10 mouse cellular contexts compared by ENCODE assay signal in the genomic region with DNA sequence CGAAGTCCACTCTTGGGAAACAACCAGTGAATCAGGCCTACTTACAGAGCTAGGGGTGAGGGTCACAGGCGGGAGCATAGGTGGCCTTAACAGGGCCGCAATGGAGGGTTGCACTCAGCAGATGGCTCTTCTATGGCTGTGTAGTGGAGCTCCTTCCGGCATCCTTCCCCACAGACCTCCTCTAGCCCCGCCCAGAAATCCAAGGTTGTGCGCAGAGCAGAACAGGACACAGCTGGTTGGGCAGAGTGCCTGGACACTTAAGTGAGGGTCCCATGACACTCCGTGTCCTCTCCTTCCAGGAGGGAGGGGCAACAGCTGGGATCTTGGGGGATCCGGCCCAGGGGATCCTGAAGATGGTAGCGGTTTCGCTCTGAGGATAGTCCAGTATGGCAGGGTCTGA. TPM values are rescaled to one million over a fixed set of nuclear protein-coding genes. Genes with fewer than 3 reads are reported as not detected.
DNase-seq lines count a peak whose midpoint lies in the region; ATAC-seq and TF ChIP-seq lines count a peak whose summit lies in the region.
"Had no signal": no experiment of that assay in that cellular context is flagged by ENCODE, and none has a peak within 500 bp of the region (broad histone marks: within the 10 kb centered on the region; RNA-seq: fewer than 3 reads in every experiment).

A gene (minus strand): TSS at position 164 of the 400 bp plus-strand sequence.

- 85% methylated on average over 10 of the region's 10 CpGs for WGBS in kidney, embryonic 14.5 days
- 91% methylated on average over 10 of the region's 10 CpGs for WGBS in midbrain, embryonic 15.5 days
- 74% methylated on average over 10 of the region's 10 CpGs for WGBS in heart, adult 2 months

- no peak within 1 kb of the TSS for H3K4me3 ChIP-seq in kidney, embryonic 14.5 days (ENCODE audit: low read length)
- H3K4me3 ChIP-seq in midbrain, embryonic 15.5 days, result no peak within 1 kb of the TSS
- no peak within 1 kb of the TSS for H3K4me3 ChIP-seq in heart, adult 2 months

- no peaks in the 10 kb centered on the region for H3K27me3 ChIP-seq in kidney, embryonic 14.5 days (ENCODE audit: control insufficient read depth, insufficient read depth, low read length)
- H3K27me3 ChIP-seq in midbrain, embryonic 15.5 days (replicated peaks), result no peaks in the 10 kb centered on the region
- no peaks in the 10 kb centered on the region for H3K27me3 ChIP-seq in heart, adult 2 months (ENCODE audit: control insufficient read depth, insufficient read depth, low read length)

- H3K79me2 ChIP-seq in heart, adult 2 months (replicated peaks; ENCODE audit: control insufficient read depth, insufficient read depth, low read length), result no peaks in the 10 kb centered on the region

- H3K36me3 ChIP-seq in kidney, embryonic 14.5 days (ENCODE audit: control insufficient read depth, insufficient read depth, low read length), result no peaks in the 10 kb centered on the region
- H3K36me3 ChIP-seq in midbrain, embryonic 15.5 days (replicated peaks), result no peaks in the 10 kb centered on the region
- H3K36me3 ChIP-seq in heart, adult 2 months (ENCODE audit: control insufficient read depth, insufficient read depth, low read length), result no peaks in the 10 kb centered on the region
- H3K36me3 ChIP-seq: G1E had no signal

- no peak for TF ChIP-seq CTCF in heart, adult 2 months (IDR thresholded peaks at IDR 0.05)

- H3K27ac ChIP-seq in kidney, embryonic 14.5 days (ENCODE audit: low read depth, low read length), result no peak within 1 kb of the TSS
- no peak within 1 kb of the TSS for H3K27ac ChIP-seq in midbrain, embryonic 15.5 days
- H3K27ac ChIP-seq in heart, adult 2 months, result no peak within 1 kb of the TSS

- no peak within 1 kb of the TSS for H3K4me2 ChIP-seq in kidney, embryonic 14.5 days (replicated peaks; ENCODE audit: low read depth, low read length)
- no peak within 1 kb of the TSS for H3K4me2 ChIP-seq in midbrain, embryonic 15.5 days

- H3K4me1 ChIP-seq in kidney, embryonic 14.5 days (ENCODE audit: control insufficient read depth, insufficient read depth, low read length), result no peaks in the 10 kb centered on the region
- H3K4me1 ChIP-seq in midbrain, embryonic 15.5 days, result no peaks in the 10 kb centered on the region
- H3K4me1 ChIP-seq in heart, adult 2 months (ENCODE audit: control insufficient read depth, insufficient read depth, low read length), result no peaks in the 10 kb centered on the region

- H3K9ac ChIP-seq in kidney, embryonic 14.5 days (ENCODE audit: low read depth, low read length), result no peak within 1 kb of the TSS
- no peak within 1 kb of the TSS for H3K9ac ChIP-seq in midbrain, embryonic 15.5 days
- H3K9ac ChIP-seq in heart, adult 2 months (ENCODE audit: low read depth, low read length), result no peak within 1 kb of the TSS

- 0 out of 2 replicates have a peak, but pooled peaks cover 3% of the 10 kb centered on the region for H3K9me3 ChIP-seq in kidney, embryonic 14.5 days (ENCODE audit: control insufficient read depth, low read length)
- no peaks in the 10 kb centered on the region for H3K9me3 ChIP-seq in midbrain, embryonic 15.5 days

- no peak for DNase-seq in kidney, adult 18-20 months
- peak; percentile 35 for DNase-seq in MN1 (ENCODE audit: low spot score)
- peak; percentile 52 for DNase-seq in gastrocnemius, postnatal 25 days
- DNase-seq in spleen, postnatal 4 days (ENCODE audit: low spot score in 2 of 2), result no peak
- DNase-seq in heart, adult 2 months, result no peak
- DNase-seq in frontal cortex, postnatal 10 days (ENCODE audit: low spot score in 2 of 2), result no peak

- TF ChIP-seq EP300 in heart, adult 2 months (IDR thresholded peaks at IDR 0.05; ENCODE audit: insufficient read depth, low read depth, low read length), result no peak

- 0 out of 2 replicates have a peak, but pooled peaks have one; percentile 44 for ATAC-seq in kidney, embryonic 14.5 days (ENCODE audit: low FRiP score, low TSS enrichment)
- no peak for ATAC-seq in midbrain, embryonic 15.5 days (replicated peaks)
- ATAC-seq: lung, postnatal 0 days had no signal

- TF ChIP-seq POLR2A in heart, adult 2 months (IDR thresholded peaks at IDR 0.05; ENCODE audit: insufficient read depth, low read depth, low read length), result no peak

- intact Hi-C loops in heart, adult 2 months (cut with DNase I), result no loop called here

RNA-seq across cellular contexts. Expression of the gene that starts here (rescaled TPM):
- 2.8 and 3.3 TPM in 2 replicates for polyA plus RNA-seq in kidney, embryonic 14.5 days (2014; fragmentation: Nextera tagmentation; extraction: Ambion mirVana)
- total RNA-seq in gastrocnemius, postnatal 25 days (2021), result 1 to 10 TPM in 1 of 2 experiments, under 1 TPM in 1; 0.96 to 1.0 TPM
- polyA plus RNA-seq in midbrain, embryonic 15.5 days (2015; fragmentation: Nextera tagmentation; extraction: Ambion mirVana), result 28.9 and 31.2 TPM in 2 replicates
- under 1 TPM; 0.44 to 0.91 TPM for total RNA-seq in heart, adult 2 months (2021)
- 1.4 and 1.5 TPM in 2 replicates for polyA plus RNA-seq in heart, adult 2 months (2012; rRNA removed)

Comparison
In these comparisons a context has a peak if more than half of its experiments do, and no peak if none do; other contexts are left out.
1. DNase-seq: peak in MN1 (single experiment) and gastrocnemius, postnatal 25 days (single experiment); none in kidney, adult 18-20 months (single experiment), spleen, postnatal 4 days (0 of 2), heart, adult 2 months (0 of 2) and frontal cortex, postnatal 10 days (0 of 2).